Mouse (Mus musculus) layer of hippocampus, postnatal 14 days (tissue): ENCODE results near the gene Gna11. TPM values are rescaled to one million over a fixed set of nuclear protein-coding genes. Genes with fewer than 3 reads are reported as not detected.

Experiments
- DNase-seq, 2 experiments: peaks; one replicate each; pipeline ENCODE4 v3.0.0; 2021 to 2022; ENCODE audit warnings: low spot score in 2 of 2, mixed read lengths in 1 of 2
- total RNA-seq, 2 experiments: library from RNA; stranded (reverse); gene quantifications; 2 replicates each; pipeline ENCODE4 v1.2.3; 2021

The Gna11 gene
- total RNA-seq, 2 experiments from 2014 or later, result 120 to 121 TPM

- DNase-seq, result no peak
These were observed 20.6 kb upstream of the Gna11 start for GRCm38 (mm10) chr10:81565257-81566228.

DNA sequence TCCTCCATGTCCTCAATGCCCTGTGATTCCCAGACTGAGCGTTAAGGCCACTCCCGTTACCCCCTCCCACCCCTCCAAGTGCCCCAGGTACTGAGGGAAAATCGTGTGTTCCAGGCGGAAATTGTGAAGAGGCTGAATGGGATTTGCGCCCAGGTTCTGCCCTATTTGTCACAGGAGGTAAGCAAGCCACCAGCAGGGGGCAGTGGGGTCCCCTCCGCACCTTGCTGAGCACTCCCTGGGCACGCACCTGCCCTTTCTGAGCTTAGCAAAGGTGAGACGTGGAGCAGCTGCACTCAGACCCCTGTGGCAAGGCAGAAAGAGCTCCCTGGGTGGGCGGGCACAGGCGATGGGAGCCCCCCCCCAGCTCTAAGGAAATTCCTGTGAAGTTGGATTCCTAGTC, 19.7 kb upstream of the Gna11 start:
- no peak for DNase-seq

DNA sequence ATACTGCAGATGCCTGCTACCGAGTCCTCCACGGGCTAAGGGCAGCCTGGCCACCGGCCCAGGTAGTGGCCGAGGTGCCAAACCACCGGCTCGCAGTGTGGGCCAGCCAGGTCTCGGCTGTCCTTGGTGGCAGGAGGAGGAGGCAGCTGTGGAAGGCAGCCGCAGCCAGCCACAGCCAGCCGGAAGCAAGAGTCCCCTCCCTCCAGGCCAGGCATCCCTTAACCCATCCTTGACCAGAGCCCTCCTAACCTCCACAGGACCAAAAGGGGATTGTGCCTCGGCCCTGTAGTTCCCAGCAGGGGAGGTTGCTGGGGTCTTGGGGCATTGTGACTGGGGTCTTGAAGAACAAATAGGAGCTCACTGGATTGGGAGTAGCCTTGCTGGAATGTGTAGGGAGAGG, 19.2 kb upstream of the Gna11 start:
- no peak for DNase-seq

GRCm38 (mm10) chr10:81563481-81563880, 18.5 kb upstream of the Gna11 start:
- DNase-seq, result no peak

DNA sequence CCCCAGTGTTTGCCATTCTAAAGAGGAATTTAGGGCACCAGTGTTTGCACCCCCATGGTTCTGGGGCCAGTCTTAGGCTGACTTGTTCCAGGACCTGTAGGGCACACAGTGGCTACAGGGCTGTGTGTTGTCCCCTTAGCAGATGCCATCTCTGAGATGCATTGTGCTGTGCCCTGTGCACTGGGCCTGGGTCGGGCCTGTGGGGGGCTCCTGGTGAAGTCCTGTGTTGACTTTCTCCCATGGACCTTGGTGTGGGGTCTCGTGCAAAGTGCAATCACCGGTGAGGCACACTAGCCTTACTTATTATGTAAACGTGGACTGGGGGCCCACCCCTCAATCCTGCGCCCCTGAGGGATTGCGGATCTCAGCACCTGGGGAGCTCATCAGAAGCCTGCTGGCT, 17.4 kb upstream of the Gna11 start:
- DNase-seq, result no peak

GRCm38 (mm10) chr10:81560719-81561459, 15.9 kb upstream of the Gna11 start:
- DNase-seq, result no peak

GRCm38 (mm10) chr10:81559627-81560539, 14.9 kb upstream of the Gna11 start:
- peak; percentile 60 to 65 for DNase-seq

GRCm38 (mm10) chr10:81559163-81559626, 14.2 kb upstream of the Gna11 start, which contains the start of gene Aes:
TSS of gene Aes (plus strand) at chr10:81559488.
- DNase-seq, result peak; percentile 58 to 59

DNA sequence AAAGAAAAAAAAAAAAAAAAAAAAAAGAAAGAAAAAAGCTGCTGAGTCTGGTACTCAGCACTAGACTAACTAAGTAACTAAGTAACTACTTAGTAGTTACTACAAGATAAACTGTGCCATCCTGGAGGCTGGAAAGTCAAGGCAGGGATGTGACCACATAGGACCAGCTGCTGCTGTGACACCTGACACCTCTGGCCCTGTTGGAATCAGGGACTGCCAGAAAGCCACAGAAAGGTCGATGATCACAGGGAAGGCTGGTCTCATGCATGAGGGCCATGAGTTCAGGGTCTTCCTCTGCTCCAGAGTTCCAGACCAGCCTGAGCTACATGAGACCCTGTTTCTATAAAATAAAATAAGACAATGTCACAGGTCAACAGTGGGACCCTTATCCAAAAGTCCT, 12.5 kb upstream of the Gna11 start:
- DNase-seq, result no peak

GRCm38 (mm10) chr10:81556282-81556681, 11.3 kb upstream of the Gna11 start:
- DNase-seq, result no peak

GRCm38 (mm10) chr10:81553807-81554755, 9.1 kb upstream of the Gna11 start:
- no peak for DNase-seq

DNA sequence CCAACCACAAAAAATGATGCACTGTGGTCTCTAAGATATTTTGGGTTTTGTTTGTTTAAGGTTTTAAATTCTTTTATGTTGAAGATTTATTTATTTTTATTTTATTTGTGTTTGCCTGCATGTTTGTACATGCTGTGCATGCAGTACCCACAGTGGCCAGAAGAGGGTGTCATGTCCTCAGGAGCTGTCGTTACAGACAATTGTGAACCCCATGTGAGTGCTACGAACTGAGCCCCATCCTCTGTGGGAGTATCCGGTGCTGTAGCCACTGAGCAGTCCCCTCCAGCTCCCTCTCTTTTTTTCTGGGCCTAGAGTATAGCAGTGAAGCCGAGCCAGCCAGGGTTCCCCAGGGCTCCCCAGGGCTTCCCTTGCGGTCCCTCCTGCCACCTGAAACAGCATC, 8.2 kb upstream of the Gna11 start:
- no peak for DNase-seq

DNA sequence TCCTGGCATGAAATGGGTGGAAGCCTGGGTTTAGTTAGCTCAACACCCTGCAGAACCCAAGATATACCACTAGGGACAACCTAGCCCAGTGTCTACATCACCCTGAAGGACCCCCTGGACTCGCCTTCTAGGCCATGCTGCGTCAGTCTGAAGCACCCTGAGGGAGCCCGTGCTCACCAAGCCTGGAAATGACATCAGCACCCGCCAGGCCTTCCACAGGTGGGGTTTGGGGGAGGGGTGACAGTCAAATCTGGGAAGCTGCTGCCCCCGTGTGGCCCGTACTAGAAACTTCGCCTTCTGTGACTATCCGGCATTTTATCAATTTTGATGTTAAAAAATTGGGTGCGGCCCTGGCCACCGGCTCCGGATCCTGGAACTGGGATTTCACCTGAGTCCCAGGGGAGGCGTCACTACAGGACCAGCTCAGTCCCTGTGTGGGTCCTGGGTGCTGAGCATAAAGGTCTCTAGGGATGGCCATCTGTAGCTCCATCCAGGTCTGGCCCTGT, 6.7 kb upstream of the Gna11 start:
- peak; percentile 80 to 88 for DNase-seq

- DNase-seq, result no peak
These were observed 5.3 kb upstream of the Gna11 start for GRCm38 (mm10) chr10:81550257-81550656.

DNA sequence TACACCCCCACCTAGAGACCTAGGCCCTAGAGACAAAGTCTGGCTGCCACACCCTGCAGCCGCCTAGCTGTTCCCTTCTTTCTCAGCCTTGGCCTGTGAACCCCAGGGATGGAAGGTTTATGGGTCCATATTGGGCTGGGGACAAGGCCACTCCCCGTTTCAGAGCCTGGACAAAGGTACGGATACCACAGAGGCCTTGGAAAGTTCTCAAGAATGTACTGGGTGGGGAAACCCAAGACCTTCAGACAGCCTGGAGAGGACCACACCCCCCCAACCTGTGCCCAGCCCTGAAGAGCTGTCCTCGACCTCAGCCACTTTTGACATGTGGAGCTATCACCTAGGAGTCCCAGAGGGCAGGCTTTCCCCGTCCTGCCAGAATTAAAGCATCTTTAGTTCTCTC, 4.0 kb upstream of the Gna11 start:
- DNase-seq, result no peak

DNA sequence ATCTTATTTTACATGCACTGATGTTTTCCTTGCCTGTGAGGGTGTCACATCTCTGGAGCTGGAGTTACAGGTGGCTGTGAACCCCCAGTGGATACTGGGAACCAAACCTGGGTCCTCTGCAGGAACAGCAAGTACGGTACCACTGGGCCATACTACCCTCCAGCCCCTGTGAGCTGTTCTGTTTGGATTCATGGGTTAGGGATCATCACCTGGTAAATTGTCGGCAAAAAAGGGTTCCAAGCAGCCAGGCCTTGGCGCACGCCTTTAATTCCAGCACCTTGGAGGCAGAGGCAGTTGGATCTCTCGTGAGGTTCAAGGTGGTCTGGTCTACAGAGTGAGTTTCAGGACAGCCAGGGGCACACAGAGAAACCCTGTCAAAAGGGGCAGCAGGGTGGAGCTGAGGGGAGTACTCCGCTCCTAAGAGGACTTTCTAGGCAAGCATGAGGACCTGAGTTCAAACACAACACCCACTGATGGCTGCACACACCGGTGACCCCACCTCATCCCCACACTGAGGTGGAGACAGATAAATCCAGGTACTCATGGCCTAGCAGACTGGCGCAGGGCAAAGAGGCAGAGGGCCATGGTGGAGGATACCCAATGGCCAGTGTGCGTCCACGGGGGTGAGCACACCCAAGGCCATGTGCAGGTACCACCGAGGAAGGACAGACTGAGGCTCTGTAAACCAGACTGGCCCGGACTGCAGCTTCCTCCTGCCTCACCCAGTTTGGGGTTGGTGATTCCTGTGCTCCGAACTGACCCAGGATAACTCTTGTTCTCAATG, 2.0 kb upstream of the Gna11 start:
- no peak for DNase-seq

GRCm38 (mm10) chr10:81546332-81546731, 1.3 kb upstream of the Gna11 start:
- DNase-seq, result no peak

- DNase-seq, result no peak
These were observed 462 bp downstream of the Gna11 start for GRCm38 (mm10) chr10:81544296-81545160.
